Mouse (Mus musculus) small intestine, adult 2 months (tissue): Measurements from ENCODE around the gene Ino80e.

Experiments
- CTCF ChIP-seq: fragments of 200-500 bp; IDR thresholded peaks from 2 replicates; pipeline ENCODE4 v1.5.1; 2012; ENCODE audit warnings: low read depth, mild to moderate bottlenecking, control low read depth, inconsistent platforms, low read length, moderate library complexity, mixed read lengths; ENCODE audit not compliant: insufficient replicate concordance, insufficient read length; ENCODE audit errors: extremely low read depth
- POLR2A ChIP-seq: fragments of 200-500 bp; IDR thresholded peaks from 2 replicates; pipeline ENCODE4 v1.6.1; 2012; ENCODE audit warnings: low read depth, mild to moderate bottlenecking, control low read depth, inconsistent platforms, low read length, moderate library complexity

DNA sequence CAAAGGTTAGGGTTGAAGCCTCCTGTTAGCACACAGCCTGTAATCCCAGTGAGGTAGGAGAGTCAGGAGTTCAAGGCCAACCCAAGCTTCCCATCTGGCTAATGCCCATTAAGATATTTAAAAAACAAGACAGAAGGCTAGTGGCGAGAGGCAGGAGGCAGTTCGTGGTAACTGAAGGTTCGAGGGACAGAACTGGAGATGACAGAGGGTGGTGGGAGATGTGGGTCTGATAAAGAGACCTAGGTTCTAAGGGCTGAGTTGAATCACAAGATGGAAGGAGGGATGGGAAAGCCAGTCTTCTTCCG lies 15.1 kb downstream of the Ino80e start, which contains the start of gene Doc2a:
- TF ChIP-seq POLR2A (no peak), CTCF (no peak)
